Mouse (Mus musculus) kidney, adult 8-10 months (tissue): ENCODE data around the gene Cep135.

ENCODE experiments used
- DNase-seq, 2 experiments: peaks; one replicate each; pipeline ENCODE4 v3.0.0; 2022

The Cep135 gene

DNA sequence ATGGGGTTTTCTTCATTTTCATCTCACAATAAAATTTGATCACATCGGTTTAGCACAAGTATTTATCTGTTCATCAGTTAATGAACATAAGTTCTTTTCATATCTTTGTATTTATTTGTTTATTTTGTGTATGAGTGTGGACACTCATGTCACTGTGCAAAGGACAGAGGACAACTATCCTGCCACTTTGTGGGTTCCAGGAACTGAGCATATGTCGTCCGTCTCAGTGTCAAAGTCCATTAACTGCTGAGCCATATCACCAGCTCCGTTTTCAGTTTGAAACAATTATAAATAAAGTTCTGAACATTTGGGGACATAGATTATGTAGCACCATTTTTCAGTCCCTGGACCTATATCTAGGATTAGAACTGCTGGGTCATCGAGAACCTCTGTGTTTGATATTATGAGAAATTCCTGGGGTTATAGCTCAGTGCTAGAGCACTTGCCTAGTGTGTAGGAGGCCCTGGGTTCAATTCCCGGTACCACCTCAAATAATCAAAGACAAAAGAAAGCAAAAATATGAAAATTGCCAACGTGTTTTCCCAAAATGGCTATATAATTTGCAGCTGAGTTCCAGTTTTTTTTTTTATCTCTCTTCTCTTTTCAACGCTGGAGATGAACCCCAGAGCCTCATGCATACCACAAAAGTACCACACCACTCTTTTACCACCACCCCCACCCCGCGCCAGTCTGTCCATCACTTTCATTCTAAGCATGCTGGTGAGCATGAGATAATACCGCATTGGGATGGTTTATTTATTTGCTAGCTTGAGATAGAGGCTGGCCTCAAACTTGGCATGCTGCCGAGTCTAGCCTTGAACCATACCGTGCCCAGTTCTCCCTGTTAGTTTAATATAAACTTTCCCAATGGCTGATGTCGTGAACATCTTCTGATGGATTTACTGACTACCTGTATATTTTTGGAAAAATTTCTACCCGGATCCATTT is 96.4 kb downstream of the Cep135 start:
- DNase-seq, result no peak

DNA sequence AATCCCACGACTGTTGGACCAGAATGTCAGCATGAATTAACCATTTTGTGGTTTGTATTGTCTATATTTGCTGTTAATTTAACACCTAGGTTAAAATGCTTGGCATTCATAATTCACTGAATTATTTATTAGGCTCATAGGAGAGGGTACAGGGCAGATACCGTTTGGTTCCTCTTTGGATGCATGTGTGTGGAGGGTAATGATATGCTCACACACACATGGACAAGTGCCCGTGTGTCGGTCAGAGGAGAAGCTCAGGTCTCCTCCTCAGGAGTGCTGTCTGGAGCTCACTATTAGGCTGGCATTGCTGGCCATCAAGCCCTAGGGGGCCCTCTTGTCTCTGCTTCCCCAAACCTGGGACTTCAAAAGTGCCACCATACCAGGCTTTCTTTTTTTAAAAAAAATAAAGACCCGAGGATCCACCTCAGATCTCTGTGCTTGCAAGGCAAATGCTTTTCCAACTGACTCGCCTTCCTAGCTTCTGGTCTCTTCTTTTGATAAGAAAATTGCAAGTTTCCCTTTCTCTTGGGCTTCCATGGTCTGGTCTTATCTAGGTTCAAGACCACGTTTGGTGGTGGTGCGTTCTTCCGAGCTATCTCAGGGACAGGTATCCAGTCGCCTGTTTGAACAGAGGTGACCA is 99.6 kb downstream of the Cep135 start:
- no peak for DNase-seq

DNA sequence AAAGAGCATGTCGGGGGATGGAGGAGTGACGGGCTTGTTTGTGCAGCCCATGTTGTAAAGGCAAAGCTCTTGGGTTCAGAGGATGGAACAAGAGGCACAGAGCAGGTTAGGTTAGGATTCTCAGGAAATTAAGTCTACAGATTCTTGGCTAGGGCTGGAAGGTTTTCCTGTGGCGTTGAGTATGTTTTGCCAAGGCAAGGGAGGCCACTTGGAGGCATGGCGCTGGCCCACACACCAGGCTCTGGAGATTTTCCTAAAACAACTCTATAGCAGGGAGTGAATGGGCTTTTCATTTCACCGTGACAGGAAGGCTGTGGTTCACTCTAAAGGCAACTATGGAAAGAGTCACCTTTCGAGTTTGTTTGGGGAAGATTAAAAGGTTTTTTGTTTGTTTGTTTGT is 100.1 kb downstream of the Cep135 start:
- DNase-seq, result no peak

DNA sequence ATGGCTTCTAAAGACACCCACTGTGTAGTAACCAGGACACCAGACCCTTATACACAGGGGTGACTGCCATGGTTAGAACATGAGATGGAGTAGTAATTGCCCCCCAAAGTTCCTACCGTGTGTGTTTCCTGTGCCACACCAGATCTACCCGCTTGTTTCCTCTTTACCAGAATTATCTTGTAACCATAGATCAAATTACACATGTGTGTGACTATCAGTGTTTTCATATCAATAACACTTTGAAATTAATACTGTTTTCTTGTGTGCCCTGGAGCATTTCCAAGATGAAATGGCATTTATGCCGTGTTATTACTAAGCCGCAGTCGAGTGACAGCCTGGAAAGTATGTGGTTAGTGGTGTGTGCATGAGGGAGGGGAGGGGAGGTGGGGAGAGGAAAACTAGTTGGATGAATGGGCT is 101.7 kb downstream of the Cep135 start:
- DNase-seq, result no peak

DNA sequence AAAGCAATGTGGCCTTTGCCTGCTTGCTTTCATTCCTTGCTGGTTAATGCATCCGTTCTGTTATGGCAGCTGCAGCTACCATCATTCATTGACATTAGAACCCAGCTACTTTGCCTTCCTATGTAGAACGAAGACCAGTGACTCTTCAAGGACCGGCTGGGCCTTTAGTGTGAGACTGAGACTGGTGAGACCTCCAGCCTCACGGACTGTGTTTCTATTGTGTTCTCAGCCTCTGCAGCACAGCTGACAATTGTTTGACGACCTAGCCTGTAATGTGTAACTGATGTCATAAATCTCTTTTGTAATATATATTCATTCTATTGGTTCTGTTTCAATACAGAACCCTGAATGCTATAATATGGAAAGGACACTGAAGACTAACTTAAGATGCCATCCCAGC is 102.8 kb downstream of the Cep135 start:
- DNase-seq, result no peak

DNA sequence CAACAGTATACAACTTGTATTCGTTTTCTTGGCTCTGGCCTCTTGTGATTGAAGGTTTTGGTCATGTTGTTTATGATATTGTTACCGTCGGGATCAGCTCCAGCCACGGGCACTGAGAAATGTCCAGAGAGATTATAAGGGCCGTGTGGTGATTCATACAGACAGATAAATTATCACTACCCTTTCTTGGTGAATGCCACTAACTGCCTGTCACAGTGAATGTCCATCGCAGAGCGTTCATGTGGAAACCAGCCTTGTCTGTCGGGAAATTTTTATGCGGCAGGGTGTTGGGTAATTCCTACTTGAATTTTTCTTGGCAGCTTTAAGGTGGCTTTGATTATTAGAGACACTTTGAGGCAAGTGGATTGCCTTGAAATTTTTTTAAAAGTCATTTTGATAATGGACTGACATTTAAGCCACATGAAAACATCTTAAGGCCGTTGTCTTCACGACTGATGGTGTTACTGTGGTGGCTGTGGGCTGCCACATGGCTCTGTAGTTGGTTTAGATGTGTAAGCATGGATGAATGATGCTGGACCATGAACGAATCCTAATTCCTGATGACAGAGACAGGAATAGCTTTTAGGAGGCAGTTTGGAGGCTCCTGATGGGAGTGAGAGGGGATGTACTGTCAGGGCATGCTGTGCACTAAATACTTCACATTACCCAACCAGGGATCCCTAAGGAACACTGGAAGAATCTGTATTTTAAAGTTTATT is 103.4 kb downstream of the Cep135 start:
- no peak for DNase-seq
